Mouse (Mus musculus) megakaryocyte, embryonic 14.5 days (primary cell): ENCODE measurements around the gene Asic1. TPM values are rescaled to one million over a fixed set of nuclear protein-coding genes. Genes with fewer than 3 reads are reported as not detected.

Source experiments
- H3K27me3 ChIP-seq: replicated peaks from 2 replicates; pipeline ENCODE3; 2012; ENCODE audit warnings: inconsistent platforms
- H3K36me3 ChIP-seq: replicated peaks from 2 replicates; pipeline ENCODE3; 2012; ENCODE audit warnings: low read length, inconsistent platforms, mixed read lengths
- H3K4me1 ChIP-seq: 2 replicates; pipeline ENCODE4 v1.6.1; 2012; ENCODE audit warnings: inconsistent platforms
- H3K4me3 ChIP-seq: replicated peaks from 2 replicates; pipeline ENCODE3; 2012; ENCODE audit warnings: moderate library complexity, mild to moderate bottlenecking, inconsistent platforms
- H3K9me3 ChIP-seq: 2 replicates; pipeline ENCODE4 v1.6.1; 2012; ENCODE audit warnings: inconsistent platforms
- FLI1 ChIP-seq: IDR thresholded peaks from 2 replicates; pipeline ENCODE4 v1.6.1; 2012; ENCODE audit warnings: low read length, inconsistent platforms, mixed read lengths
- GATA1 ChIP-seq: IDR thresholded peaks from 3 replicates; pipeline ENCODE4 v1.6.1; 2012; ENCODE audit warnings: mixed read lengths, low read length, inconsistent platforms, borderline replicate concordance
- polyA plus RNA-seq: library from polyadenylated mRNA; stranded (reverse); fragments of >175 nt; gene quantifications from 2 replicates; pipeline ENCODE4 v1.2.3, GENCODE M21; 2012; ENCODE audit warnings: low replicate concordance; ENCODE audit not compliant: insufficient read depth

Gene Asic1
- polyA plus RNA-seq, 1 experiment: not detected

GRCm38 (mm10) chr15:99710221-99711190 is 40.3 kb downstream of the Asic1 start:
- TF ChIP-seq GATA1 (no peak), FLI1 (no peak)
- H3K4me3 ChIP-seq: no peak overlapping the region
- no peaks in the 10 kb centered on the region for H3K27me3 ChIP-seq
- peaks cover 83% of the 10 kb centered on the region for H3K36me3 ChIP-seq
- no peaks in the 10 kb centered on the region for H3K9me3 ChIP-seq
- H3K4me1 ChIP-seq: peaks cover 13% of the 10 kb centered on the region

GRCm38 (mm10) chr15:99711491-99711890 is 41.3 kb downstream of the Asic1 start:
- no peaks in the 10 kb centered on the region for H3K9me3 ChIP-seq
- H3K36me3 ChIP-seq: peaks cover 76% of the 10 kb centered on the region
- TF ChIP-seq GATA1 (no peak), FLI1 (no peak)
- H3K4me1 ChIP-seq: peaks cover 21% of the 10 kb centered on the region
- H3K27me3 ChIP-seq: no peaks in the 10 kb centered on the region
- H3K4me3 ChIP-seq: no peak overlapping the region

GRCm38 (mm10) chr15:99712666-99713559 is 42.7 kb downstream of the Asic1 start:
- peaks cover 11% of the 10 kb centered on the region for H3K27me3 ChIP-seq
- TF ChIP-seq GATA1: no peak
- no peak for TF ChIP-seq FLI1
- H3K9me3 ChIP-seq: no peaks in the 10 kb centered on the region
- H3K4me3 ChIP-seq: no peak overlapping the region
- H3K36me3 ChIP-seq: peaks cover 65% of the 10 kb centered on the region
- peaks cover 34% of the 10 kb centered on the region for H3K4me1 ChIP-seq

GRCm38 (mm10) chr15:99713569-99713968 is 43.4 kb downstream of the Asic1 start:
- no peak for TF ChIP-seq GATA1
- no peak for TF ChIP-seq FLI1
- H3K4me1 ChIP-seq: peaks cover 37% of the 10 kb centered on the region
- no peak overlapping the region for H3K4me3 ChIP-seq
- peaks cover 17% of the 10 kb centered on the region for H3K27me3 ChIP-seq
- no peaks in the 10 kb centered on the region for H3K9me3 ChIP-seq
- H3K36me3 ChIP-seq: peaks cover 59% of the 10 kb centered on the region

- H3K4me1 ChIP-seq: peaks cover 37% of the 10 kb centered on the region
- no peaks in the 10 kb centered on the region for H3K9me3 ChIP-seq
- no peak overlapping the region for H3K4me3 ChIP-seq
- TF ChIP-seq GATA1: no peak
- H3K36me3 ChIP-seq: peaks cover 53% of the 10 kb centered on the region
- peaks cover 21% of the 10 kb centered on the region for H3K27me3 ChIP-seq
Measured at GRCm38 (mm10) chr15:99714206-99714605, 44.0 kb downstream of the Asic1 start.

- H3K9me3 ChIP-seq: no peaks in the 10 kb centered on the region
- H3K4me1 ChIP-seq: peaks cover 37% of the 10 kb centered on the region
- H3K4me3 ChIP-seq: no peak overlapping the region
- H3K36me3 ChIP-seq: peaks cover 46% of the 10 kb centered on the region
- peaks cover 25% of the 10 kb centered on the region for H3K27me3 ChIP-seq
- TF ChIP-seq GATA1 (no peak), FLI1 (no peak)
Measured at GRCm38 (mm10) chr15:99714858-99715257, 44.7 kb downstream of the Asic1 start.

DNA sequence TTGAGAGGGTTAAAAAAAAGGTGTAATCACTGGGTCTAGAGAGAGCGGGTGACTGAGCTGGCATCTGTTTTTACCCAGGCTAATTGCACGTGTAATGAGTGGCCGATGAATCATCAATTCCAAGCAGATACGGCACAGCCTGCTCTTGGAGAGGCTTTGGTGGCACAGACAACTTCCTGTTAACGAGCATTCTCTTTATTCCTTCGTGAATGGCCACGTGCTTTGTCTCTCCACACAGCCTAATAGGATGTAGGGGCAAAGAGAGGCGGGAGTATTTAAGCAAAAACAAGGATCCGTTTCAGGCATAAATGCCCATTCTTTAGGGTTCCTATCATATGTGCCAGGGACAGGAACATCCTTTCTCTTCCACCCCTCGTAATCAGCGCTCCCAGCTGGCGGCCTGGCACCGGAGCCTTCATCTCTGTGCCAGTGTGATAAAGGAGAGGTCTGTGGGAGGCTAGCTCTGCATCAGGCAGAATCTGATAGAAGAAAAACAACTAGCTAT is 45.2 kb downstream of the Asic1 start:
- Histone ChIP-seq H3K4me1 (peaks cover 37% of the 10 kb centered on the region), H3K9me3 (no peaks in the 10 kb centered on the region), H3K36me3 (peaks cover 41% of the 10 kb centered on the region), H3K27me3 (peaks cover 29% of the 10 kb centered on the region), H3K4me3 (peak overlapping the region; percentile 30)
- TF ChIP-seq GATA1 (no peak), FLI1 (no peak)

GRCm38 (mm10) chr15:99715982-99716746 is 46.0 kb downstream of the Asic1 start:
- peaks cover 33% of the 10 kb centered on the region for H3K36me3 ChIP-seq
- no peaks in the 10 kb centered on the region for H3K9me3 ChIP-seq
- no peak for TF ChIP-seq FLI1
- no peak for TF ChIP-seq GATA1
- peaks cover 37% of the 10 kb centered on the region for H3K4me1 ChIP-seq
- H3K4me3 ChIP-seq: no peak overlapping the region
- H3K27me3 ChIP-seq: peaks cover 34% of the 10 kb centered on the region

- Histone ChIP-seq H3K36me3 (peaks cover 27% of the 10 kb centered on the region), H3K27me3 (peaks cover 34% of the 10 kb centered on the region), H3K4me1 (peaks cover 38% of the 10 kb centered on the region), H3K4me3 (no peak overlapping the region), H3K9me3 (no peaks in the 10 kb centered on the region)
- TF ChIP-seq FLI1 (no peak), GATA1 (no peak)
Measured at GRCm38 (mm10) chr15:99716814-99717213, 46.6 kb downstream of the Asic1 start.
